Mouse (Mus musculus): ENCODE data around the gene Tmem95.

Gene Tmem95

DNA sequence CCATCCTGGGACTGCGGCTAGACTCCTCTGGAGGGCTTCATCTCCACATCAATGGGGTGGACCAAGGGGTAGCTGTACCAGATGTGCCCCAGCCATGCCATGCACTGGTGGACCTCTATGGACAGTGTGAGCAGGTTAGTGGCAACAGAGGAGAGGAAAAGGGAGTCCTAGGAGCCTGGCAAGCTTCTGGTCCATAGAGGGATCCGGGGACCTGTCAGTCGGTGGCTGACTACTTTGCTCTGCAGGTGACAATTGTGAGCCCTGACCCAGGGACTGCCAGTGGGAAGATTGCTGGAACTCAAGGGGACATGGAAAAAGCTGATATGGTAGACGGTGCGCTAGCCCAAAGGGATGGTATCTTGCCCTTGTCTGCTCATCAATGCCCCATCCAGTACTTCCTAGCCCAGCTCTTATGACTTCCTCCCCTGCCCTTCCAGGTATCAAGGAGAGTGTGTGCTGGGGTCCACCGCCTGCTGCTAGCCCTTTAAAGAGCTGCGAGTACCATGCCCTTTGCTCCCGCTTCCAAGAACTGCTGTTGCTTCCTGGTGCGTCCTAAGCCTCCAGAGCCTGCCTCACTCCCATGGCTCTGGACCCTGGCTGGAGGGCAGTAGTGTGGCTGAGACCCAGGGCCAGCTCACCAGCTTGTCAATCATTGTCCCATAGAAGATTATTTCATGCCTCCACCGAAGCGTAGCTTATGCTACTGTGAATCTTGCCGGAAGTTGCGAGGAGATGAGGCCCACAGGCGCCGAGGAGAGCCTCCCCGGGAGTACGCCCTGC lies 33.2 kb upstream of the Tmem95 start:
- DNase-seq (ENCODE audit: low spot score), result no peak

DNA sequence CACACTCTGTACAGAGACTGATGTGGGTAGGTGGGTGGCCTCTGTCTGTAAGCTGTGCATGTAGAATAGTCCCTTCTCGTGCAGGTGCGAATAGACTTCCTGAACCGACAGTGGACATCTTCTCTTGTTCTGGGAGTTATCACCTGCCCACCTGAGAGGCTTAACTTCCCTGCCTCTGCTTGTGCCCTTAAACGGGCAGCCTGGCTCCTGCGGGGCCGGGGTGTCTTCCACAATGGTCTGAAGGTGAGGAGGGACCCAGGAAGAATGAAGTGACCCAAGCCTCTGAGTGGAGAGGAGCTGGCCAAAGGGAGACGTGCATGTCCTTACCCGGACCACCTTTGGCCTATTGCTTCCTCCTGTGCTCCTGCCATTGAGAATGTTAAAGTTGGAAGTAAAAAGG lies 32.4 kb upstream of the Tmem95 start:
- DNase-seq (ENCODE audit: low spot score), result no peak

DNA sequence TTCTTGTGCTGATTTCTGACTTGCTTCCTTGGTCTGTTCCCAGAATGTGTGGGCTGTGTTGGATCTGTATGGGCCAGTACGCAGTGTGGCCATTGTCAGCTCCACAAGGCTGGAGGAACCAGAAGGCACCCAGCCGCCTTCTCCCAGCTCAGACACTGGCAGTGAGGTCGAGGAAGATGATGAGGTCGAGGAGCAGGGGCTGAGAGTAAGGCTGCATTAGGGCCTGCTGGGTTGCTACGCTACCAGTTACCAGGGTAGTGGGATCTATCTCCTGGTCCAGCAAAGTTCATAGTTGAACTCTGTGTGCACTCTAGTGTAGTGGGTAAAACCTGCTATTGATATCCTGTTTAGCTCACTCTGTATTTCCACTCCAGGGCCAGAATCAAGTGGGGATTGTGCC lies 31.4 kb upstream of the Tmem95 start:
- no peak for DNase-seq (ENCODE audit: low spot score)

DNA sequence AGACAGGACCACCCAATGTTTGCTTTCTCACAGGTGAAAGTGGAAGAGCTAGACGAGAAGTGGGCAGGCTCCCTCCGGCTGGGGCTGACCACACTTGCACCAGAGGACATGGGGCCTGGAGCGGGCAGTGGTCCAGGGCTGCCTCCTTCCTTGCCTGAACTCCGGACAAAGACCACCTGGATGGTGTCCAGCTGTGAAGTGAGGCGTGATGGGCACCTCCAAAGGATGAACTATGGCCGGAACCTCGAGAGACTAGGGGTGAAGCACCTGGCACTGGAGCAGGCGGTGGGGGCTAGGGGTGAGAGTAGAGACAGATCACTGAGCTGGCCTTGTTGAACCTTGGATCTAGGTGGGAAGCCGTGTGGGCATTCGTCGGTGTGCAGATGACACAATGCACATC lies 30.8 kb upstream of the Tmem95 start:
- no peak for DNase-seq (ENCODE audit: low spot score)

DNA sequence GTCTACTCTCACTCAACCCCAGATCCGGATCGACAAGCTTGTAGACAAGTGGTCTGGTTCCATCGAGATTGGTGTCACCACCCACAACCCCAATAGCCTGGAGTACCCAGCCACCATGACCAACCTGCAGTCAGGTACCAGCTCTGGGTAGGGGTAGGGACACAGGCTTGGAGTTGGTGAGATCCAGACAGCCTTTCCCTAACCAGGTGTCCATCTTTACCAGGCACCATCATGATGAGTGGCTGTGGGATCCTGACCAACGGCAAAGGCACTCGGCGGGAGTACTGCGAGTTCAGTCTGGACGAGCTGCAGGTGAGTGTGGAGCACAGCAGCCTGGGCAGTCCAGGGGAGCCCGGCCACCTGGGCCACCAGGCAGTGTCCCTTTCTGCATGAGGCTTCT lies 26.5 kb upstream of the Tmem95 start:
- DNase-seq (ENCODE audit: low spot score), result no peak

DNA sequence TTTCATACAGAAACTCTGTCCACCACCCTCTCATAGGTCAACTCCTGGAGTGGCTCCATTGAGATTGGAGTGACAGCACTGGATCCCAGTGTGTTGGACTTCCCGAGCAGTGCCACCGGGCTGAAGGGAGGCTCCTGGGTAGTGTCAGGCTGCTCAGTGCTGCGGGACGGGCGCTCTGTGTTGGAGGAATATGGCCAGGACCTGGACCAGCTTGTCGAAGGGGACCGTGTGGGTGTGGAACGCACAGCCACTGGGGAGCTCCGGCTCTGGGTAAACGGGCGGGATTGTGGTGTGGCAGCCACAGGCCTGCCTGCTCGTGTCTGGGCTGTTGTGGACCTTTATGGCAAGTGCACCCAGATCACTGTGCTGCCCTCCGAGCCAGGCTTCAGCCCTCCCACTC lies 25.2 kb upstream of the Tmem95 start:
- no peak for DNase-seq (ENCODE audit: low spot score)

DNA sequence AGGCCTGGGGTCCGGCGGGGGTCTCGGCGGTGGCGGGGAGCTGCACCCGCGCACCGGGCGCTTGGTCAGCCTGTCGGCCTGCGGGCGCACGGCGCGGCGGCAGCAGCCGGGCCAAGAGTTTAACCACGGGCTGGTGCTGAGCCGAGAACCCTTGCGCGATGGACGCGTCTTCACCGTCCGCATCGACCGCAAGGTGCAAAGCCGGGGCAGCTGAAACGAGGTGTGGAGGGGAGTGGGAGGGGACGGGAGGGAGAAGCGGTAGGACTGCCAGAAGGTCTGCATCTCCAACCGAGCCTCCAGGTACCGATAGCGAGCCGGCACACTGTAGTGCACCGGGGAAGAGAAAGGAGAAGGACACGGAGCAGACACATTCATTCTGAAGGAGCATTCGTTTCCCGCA lies 24.2 kb upstream of the Tmem95 start:
- DNase-seq (ENCODE audit: low spot score), result no peak

DNA sequence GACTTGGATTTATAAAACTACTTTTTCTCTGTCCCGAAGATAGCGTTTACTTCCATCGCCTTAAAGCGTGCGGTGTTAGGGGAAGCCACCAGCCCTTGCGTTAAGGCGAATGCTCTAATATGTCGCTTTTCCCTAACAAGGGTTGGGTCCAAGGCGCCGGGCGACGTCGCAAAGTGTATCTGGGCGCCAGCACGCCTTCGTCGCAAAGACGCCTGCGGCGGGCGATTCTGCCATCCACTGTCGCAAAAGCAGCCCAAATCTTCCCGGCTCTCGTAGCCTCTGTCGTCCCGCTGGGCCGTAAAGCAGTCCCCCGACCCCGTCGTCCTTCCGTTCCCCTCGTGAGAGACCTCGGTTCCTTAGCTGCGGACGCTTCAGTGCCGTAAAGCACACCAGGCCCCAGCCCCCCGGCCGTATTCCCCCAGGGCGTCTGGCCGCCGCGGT lies 23.6 kb upstream of the Tmem95 start:
- peak; percentile 75 for DNase-seq (ENCODE audit: low spot score)

DNA sequence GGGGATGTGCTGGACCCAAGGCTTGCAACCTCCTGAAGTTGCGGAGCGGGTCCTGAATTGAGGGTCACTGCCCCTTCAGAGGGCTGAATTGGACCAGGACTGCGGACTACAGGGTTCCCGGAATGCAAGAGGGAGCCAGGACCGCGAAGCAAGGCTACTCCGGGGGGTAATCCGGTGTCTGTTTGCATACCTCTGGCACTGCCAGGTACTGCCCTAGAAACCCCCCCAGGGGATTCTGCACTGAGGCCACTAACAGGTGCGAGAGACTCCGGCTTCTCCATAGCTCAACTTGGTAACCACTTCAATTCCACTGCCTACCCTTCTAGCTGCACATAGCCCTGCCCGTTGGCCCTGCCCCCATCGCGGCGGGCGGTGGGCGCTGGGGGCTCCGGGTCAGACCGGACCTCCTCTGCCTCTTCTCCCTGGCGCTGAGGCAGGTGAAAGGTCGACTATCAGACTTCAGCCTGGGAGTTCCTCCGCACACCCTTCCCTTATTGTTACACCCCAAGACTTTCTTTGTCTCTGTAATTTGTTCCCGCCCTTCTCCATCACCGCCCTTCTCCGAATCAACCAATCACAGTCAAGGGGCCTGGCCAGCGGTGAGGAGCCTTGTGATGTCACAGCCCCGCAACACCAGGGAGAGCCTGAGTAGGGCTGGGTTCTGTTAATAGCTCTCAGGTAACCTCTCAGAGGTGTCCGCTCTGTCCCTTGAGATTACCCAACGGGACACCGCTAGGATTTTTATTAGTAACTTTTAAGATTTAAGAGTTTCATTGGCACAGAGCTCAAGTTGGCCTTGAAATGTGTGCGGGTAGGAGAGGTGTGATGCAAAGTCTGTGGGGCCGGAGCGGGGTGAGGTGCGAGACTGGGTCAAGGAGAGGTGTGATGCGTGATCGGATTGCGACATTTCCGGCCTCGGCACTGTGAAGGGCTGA lies 22.9 kb upstream of the Tmem95 start, which contains the start of the genes 2810408A11Rik and Neurl4:
TSS of gene 2810408A11Rik (minus strand) at position 517 of the 935 bp plus-strand sequence.
TSS of gene Neurl4 (plus strand) at position 602 of the 935 bp plus-strand sequence.
- peak; percentile 69 for DNase-seq (ENCODE audit: low spot score)

DNA sequence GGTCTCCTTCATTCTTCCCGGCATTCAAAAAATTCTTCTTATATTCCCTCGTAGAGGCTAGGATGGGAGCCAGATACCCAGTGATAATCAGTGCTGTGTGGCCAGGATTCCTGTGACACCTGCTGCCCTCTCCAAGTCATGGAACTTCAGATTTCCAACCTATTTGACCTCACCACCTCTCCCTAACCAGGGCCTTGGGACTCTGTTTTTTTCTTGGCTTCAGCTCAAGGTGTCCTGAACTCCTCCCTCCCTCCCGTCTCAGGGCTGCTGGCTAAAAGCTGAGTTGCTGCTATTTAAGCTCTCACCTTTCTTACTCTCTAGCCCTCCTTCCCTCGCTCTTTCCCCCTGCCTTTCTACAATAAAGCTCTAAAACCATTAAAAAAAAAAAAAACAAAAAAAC lies 22.1 kb upstream of the Tmem95 start:
- no peak for DNase-seq (ENCODE audit: low spot score)

DNA sequence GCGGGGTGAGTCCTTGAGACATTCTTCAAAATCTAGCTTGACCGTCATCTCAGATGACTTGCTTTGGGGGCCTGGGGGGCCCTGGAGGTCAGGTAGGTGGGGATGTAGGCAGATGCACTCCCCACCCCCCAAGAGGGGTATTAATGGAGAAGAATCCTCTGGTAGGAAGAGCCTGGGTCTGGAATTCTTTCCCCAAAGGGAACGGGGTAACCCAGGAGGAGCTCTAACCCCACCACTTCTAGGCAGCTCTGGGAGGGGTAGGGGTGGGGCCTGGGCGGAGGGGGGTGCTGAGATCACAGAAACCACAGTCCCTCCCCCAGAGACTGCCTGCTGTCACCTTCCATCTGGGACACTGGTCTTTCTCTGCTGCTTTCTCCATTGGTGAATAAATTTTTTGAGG lies 17.5 kb upstream of the Tmem95 start, which contains the start of gene Acap1:
TSS of gene Acap1 (minus strand) at position 249 of the 400 bp plus-strand sequence.
- no peak for DNase-seq (ENCODE audit: low spot score)

DNA sequence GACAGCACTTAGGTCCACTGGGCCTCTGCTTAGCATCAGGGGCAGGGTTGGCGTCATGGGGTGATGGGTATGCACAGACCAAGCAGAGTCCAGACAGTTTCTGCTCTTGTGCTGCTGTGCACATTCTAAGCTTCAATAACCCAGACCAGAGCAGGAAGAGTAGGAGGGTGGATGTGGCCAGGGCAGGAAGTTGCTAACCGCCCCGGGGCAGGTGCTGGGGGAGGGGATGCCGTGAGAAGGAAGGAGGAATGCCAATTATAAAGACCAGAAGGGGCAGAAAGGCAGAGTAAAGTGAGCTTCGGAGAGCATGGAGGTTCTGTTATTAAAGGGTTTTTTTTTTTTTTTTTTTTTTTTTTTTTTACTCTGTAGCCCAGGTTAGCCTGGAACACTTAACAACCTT lies 16.9 kb upstream of the Tmem95 start:
- no peak for DNase-seq (ENCODE audit: low spot score)

DNA sequence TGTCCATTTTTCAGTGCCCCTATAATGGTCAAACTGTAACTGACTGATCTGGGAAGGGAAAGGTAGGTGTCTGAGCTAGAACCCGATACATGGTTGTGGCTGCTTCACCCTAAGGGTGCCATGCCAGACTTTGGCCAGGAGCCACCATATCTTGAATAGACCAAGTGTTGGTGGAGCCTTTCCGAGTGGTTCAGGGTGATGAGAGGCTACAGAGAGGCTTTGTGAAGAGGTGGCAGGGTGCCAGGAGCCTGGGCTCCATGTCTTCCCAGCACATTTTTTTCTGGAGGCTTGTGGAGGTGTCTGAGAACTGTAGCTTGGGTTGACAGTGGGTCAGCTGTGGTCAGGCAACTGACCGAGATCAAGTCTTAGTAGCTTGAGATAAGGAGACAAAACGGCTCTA lies 13.7 kb upstream of the Tmem95 start:
- no peak for DNase-seq (ENCODE audit: low spot score)

DNA sequence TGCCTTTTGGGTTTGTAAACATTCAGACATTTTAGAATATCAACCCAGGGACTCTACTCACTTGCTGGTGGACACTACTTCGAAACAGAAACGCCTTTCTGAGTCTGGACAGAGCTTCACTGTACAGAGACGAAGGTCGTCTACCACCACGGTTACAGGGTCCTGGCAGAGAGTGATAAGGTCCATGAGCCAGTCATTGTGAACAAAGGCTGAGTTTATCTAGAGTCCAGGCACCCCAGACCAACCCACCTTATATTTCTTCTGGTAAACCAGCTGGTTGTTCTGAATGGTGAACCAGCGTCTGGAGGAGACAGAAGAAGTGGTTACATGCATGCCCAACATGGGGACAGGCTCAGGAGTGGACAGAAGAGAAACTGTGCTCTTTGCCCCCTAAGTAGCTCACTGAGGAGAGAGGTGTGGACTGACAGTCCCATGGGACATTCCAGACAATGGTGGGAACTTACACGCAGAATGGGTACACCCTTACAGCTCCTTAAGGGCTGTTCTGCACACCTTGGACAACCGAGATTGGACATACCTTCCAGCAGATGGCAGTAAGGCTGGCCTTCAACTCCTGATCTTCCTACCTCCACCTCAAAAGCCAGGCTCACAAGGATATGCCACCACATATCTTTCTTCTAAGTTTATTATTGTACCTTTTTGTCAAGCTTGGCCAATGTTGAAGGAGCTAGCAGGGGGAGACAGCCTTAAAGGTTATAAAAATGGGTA lies 9.3 kb upstream of the Tmem95 start:
- DNase-seq (ENCODE audit: low spot score), result no peak

DNA sequence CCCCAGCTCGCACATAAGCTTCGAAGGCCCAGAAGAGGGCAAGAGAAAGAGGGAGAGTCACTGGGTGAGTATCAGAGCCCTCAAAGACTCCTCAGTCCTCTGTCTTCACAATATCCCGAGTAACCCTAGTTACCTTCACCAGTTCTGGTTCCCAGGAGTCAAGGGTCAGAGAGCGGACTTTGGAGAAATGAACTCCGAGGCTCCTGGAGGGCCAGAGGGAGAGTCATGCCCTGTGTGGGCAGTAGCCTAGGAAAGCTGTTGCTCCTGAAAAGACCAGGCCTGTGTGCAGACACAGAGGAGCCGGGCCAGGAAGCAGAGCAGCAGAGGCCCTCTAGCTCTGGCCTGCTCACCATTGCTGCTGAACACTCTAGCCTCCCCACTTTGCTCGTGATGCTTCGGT lies 6.8 kb upstream of the Tmem95 start:
- DNase-seq (ENCODE audit: low spot score), result no peak

DNA sequence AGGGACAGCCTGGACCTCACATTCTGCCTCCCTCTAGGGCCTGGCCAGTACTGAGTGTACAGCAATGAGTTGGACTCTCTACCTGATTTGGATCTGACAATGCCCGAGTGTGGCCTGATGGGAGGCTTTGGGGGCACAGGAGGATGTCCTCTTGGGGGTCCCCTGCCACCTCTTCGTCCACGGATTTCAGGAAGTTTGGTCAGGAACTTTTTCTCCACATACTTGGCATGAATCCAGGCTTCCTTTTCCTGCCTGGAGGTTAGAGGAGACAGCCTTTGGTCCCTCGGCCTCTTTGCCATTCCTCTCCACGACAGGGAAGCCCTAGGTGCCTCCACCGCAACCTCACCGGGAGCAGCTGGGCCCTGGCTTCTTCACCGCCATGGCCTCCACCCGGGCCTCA lies 6.4 kb upstream of the Tmem95 start:
- DNase-seq (ENCODE audit: low spot score), result no peak

DNA sequence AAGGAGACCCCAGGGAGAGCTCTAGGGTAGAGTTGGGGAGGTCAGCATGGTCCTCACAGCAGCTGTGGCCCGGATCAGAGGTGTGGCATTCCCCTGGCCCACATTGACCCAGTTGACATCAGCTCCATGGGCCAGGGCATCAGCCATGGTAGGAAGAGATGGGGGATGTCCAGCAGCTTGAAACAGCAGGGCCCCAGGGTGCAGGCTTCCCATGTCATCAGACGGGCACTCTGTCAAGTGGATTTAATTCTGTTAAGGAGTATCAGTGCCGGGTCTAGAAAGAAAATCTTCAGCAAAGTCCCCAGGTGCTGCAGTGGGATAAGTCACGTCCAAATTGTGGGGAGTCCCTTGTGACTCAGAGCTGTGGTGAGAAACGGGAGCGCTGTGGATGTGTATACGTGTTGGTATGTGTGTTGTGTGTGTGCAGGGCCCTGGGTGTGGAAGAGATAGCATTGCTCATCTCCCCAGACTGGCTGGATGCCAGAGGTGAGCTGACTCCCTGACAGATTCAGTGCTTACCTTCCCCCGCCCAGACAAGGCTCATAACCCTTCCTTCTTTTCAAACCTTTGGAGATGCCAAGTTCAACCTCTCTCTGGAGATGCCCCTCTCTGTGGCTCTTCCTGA lies 5.8 kb upstream of the Tmem95 start:
- no peak for DNase-seq (ENCODE audit: low spot score)

DNA sequence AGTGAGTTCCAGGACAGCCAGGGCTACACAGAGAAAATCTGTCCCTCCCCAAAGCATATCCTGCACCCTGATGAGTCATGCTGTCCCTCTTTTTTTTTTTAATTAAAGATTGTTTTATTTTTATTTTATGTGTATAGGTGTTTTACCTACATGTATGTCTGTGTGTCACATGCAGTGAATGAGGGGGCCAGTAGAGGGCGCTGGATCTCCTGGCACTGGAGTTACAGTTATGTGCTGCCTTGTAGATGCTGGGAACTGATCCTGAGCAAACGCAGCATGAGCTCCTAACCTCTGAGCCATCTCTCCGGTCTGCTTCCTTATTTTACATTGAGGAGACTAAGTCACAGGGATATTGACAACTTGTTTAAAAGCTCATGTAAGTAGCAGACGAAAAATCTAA lies 5.2 kb upstream of the Tmem95 start:
- no peak for DNase-seq (ENCODE audit: low spot score)

DNA sequence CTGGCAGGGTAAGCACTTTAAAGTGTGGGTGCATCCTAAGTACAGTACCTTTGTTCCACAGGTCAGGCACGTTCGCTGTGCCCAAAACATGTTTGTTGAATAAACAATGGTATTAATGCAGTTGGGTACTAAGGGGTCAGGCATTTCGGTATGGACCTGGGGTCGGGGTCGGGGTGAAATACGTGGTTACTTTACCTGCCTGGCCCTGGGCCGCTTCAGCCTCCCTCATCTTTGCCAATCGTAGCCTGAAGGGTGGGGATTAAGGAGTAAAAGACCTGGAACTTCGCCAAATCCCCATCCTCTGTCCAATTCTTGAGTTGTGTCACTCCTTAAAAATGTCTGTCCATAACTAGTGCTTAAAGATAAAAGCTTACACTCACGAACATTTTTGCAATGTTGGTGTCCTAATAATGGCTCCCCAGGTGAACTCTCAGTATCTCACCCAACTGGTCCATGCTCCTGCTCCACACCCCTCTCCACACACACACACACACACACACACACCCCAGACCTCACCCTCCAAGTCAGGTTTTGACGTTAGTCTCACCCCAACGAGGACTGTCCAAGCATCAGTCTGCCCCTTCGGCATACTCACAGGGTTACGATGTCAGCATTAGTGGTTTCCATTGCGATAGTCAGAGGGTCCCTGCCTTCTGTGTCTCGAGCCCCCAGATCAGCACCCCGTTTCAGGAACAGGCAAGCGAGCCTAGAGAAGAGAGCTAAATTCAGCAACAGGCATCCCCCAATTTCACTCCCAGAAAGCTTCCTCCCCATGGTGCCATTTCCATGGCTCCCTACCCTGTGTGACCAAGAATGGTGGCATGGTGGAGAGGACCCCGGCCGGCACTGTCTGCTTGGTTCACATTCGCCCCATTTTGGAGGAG lies 4.2 kb upstream of the Tmem95 start:
- DNase-seq (ENCODE audit: low spot score), result no peak

DNA sequence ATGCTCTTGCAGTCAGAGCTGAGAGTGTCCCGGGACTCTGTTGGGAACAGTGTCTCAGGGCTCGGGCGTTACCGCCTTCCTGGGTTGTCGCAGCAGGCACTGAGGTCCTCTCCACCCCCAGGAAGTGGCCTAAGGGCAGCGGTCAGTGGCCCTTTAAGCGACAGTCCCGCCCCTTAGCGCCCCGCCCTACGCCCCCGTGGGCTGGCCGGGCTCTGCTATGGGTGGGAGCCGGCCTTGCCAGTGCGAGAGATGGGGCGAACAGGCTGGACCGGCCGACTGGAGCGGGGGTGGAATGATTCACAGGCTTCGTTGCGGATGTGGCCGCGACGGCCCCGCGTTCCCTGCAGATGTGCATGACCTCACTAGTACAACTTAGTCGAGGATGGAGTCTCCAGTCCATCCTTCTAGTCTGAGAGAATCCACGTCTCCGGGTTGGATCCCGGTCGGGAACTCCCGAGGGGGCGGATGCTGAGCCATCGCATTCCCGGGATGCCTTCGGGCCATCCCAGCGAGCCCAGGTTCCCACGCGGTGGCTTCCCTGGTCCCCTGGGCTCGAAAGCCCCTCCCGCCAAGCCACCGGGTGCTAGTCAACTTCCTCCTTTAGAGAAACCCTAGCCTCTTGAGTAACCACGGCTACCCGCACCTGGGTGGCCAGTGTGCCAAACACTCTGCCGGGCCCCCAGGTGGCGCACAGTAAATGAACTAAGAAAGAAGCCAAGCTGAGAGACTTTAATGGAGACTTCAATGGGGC lies 3.2 kb upstream of the Tmem95 start, which contains the start of gene Kctd11:
TSS of gene Kctd11 (minus strand) at position 554 of the 751 bp plus-strand sequence.
- peak; percentile 76 for DNase-seq (ENCODE audit: low spot score)

All from ovary, postnatal 10 days (tissue).